Mouse (Mus musculus) CH12.LX (cell line): ENCODE results near the gene Trnt1. TPM values are rescaled to one million over a fixed set of nuclear protein-coding genes. Genes with fewer than 3 reads are reported as not detected.

ENCODE experiments used
- DNase-seq: peaks from one replicate; pipeline ENCODE4 v3.0.0-alpha.2; 2013; ENCODE audit errors: extremely low read depth
- H3K27ac ChIP-seq: 2 replicates; pipeline ENCODE4 v1.5.1; 2012; ENCODE audit warnings: low read depth, mild to moderate bottlenecking, control low read depth, moderate library complexity; ENCODE audit not compliant: insufficient read depth
- H3K27me3 ChIP-seq: replicated peaks from 2 replicates; pipeline ENCODE3; 2012; ENCODE audit warnings: inconsistent platforms
- H3K36me3 ChIP-seq, 2 experiments: replicated peaks in 1 of 2; 2 replicates each; pipeline versions ENCODE3 to v1.6.1; 2012; ENCODE audit warnings: inconsistent platforms in 1 of 2, low read length in 1 of 2, mild to moderate bottlenecking in 1 of 2, mixed read lengths in 1 of 2, moderate library complexity in 1 of 2; ENCODE audit not compliant: control insufficient read depth in 1 of 2, insufficient read depth in 1 of 2
- H3K4me1 ChIP-seq, 2 experiments: 2 replicates each; pipeline ENCODE4 v1.6.1; 2012; ENCODE audit warnings: inconsistent platforms in 1 of 2, moderate library complexity in 1 of 2; ENCODE audit not compliant: insufficient read depth in 2 of 2, control insufficient read depth in 1 of 2
- H3K4me2 ChIP-seq: 2 replicates; pipeline ENCODE4 v1.6.1; 2012; ENCODE audit warnings: low read depth, mild to moderate bottlenecking, control low read depth; ENCODE audit not compliant: poor library complexity, insufficient read depth, severe bottlenecking
- H3K4me3 ChIP-seq, 3 experiments: fragments of 150-350 bp in 1 of 3; sonication (generic) in 1 of 3; replicated peaks in 1 of 3; 2 replicates each; pipeline versions ENCODE3 to v1.5.1; 2011 to 2012; ENCODE audit warnings: low read depth in 2 of 3, low read length in 2 of 3, mild to moderate bottlenecking in 2 of 3, moderate library complexity in 2 of 3, control low read depth in 1 of 3, improper control_type of control experiment in 1 of 3, inconsistent platforms in 1 of 3, mixed read lengths in 1 of 3; ENCODE audit not compliant: poor library complexity in 1 of 3
- H3K79me2 ChIP-seq: replicated peaks from 2 replicates; pipeline ENCODE4 v1.6.1; 2012; ENCODE audit warnings: mild to moderate bottlenecking, moderate library complexity; ENCODE audit not compliant: control insufficient read depth, poor library complexity, insufficient read depth, severe bottlenecking; ENCODE audit errors: extremely low read depth
- H3K9ac ChIP-seq: 2 replicates; pipeline ENCODE4 v1.6.1; 2012; ENCODE audit warnings: low read depth, mild to moderate bottlenecking, control low read depth, moderate library complexity; ENCODE audit not compliant: insufficient read depth
- H3K9me3 ChIP-seq: replicated peaks from 2 replicates; pipeline ENCODE3; 2012; ENCODE audit warnings: low read length, inconsistent platforms, mixed read lengths
- BHLHE40 ChIP-seq: IDR thresholded peaks from 2 replicates; pipeline ENCODE4 v1.6.1; 2011; ENCODE audit warnings: mild to moderate bottlenecking, low read depth, low read length, improper control_type of control experiment
- CHD2 ChIP-seq: IDR thresholded peaks from 2 replicates; pipeline ENCODE4 v1.6.1; 2011; ENCODE audit warnings: low read length, improper control_type of control experiment
- E2F4 ChIP-seq: IDR thresholded peaks from 2 replicates; pipeline ENCODE4 v1.6.1; 2011; ENCODE audit warnings: low read depth, low read length, improper control_type of control experiment; ENCODE audit not compliant: insufficient replicate concordance
- EP300 ChIP-seq: IDR thresholded peaks from 2 replicates; pipeline ENCODE4 v1.6.1; 2011; ENCODE audit warnings: low read length, improper control_type of control experiment
- ETS1 ChIP-seq: conservative IDR thresholded peaks from 2 replicates; pipeline ENCODE4 v1.6.1; 2012; ENCODE audit warnings: low read depth, mild to moderate bottlenecking, inconsistent platforms, low read length, improper control_type of control experiment, moderate library complexity
- GABPA ChIP-seq: IDR thresholded peaks from 2 replicates; pipeline ENCODE4 v1.6.1; 2012; ENCODE audit warnings: low read depth, low read length, improper control_type of control experiment, inconsistent platforms; ENCODE audit not compliant: insufficient replicate concordance
- HCFC1 ChIP-seq: IDR thresholded peaks from 2 replicates; pipeline ENCODE4 v1.6.1; 2012; ENCODE audit warnings: low read depth, mild to moderate bottlenecking, inconsistent platforms, low read length, improper control_type of control experiment
- IRF4 ChIP-seq: IDR thresholded peaks from 2 replicates; pipeline ENCODE4 v1.6.1; 2014; ENCODE audit warnings: low read depth, mild to moderate bottlenecking, inconsistent platforms, low read length, improper control_type of control experiment
- JUN ChIP-seq: IDR thresholded peaks from 2 replicates; pipeline ENCODE4 v1.6.1; 2011; ENCODE audit warnings: low read depth, mild to moderate bottlenecking, low read length, improper control_type of control experiment, moderate library complexity; ENCODE audit not compliant: insufficient read depth
- JUND ChIP-seq: conservative IDR thresholded peaks from 2 replicates; pipeline ENCODE4 v1.6.1; 2011; ENCODE audit warnings: low read depth, low read length, improper control_type of control experiment
- KAT2A ChIP-seq: IDR thresholded peaks from 2 replicates; pipeline ENCODE4 v1.6.1; 2012; ENCODE audit warnings: low read length, improper control_type of control experiment, inconsistent platforms; ENCODE audit not compliant: insufficient replicate concordance
- MAFK ChIP-seq: IDR thresholded peaks from 2 replicates; pipeline ENCODE4 v1.6.1; 2011; ENCODE audit warnings: low read length, improper control_type of control experiment; ENCODE audit not compliant: insufficient replicate concordance
- MAZ ChIP-seq: IDR thresholded peaks from 2 replicates; pipeline ENCODE4 v1.6.1; 2012; ENCODE audit warnings: low read depth, mild to moderate bottlenecking, inconsistent platforms, low read length, improper control_type of control experiment, moderate library complexity
- MEF2A ChIP-seq: IDR thresholded peaks from 2 replicates; pipeline ENCODE4 v1.6.1; 2014; ENCODE audit warnings: low read depth, mild to moderate bottlenecking, inconsistent platforms, low read length, improper control_type of control experiment, borderline replicate concordance
- MXI1 ChIP-seq: IDR thresholded peaks from 2 replicates; pipeline ENCODE4 v1.6.1; 2011; ENCODE audit warnings: mild to moderate bottlenecking, low read depth, low read length, improper control_type of control experiment
- MYC ChIP-seq: IDR thresholded peaks from 2 replicates; pipeline ENCODE4 v1.6.1; 2011; ENCODE audit warnings: low read depth, mild to moderate bottlenecking, improper control_type of control experiment, low read length
- NELFE ChIP-seq: IDR thresholded peaks from 2 replicates; pipeline ENCODE4 v1.6.1; 2011; ENCODE audit warnings: low read depth, low read length, improper control_type of control experiment
- PAX5 ChIP-seq: IDR thresholded peaks from 2 replicates; pipeline ENCODE4 v1.6.1; 2012; ENCODE audit warnings: low read length, inconsistent platforms, mixed read lengths
- POLR2A ChIP-seq: IDR thresholded peaks from 2 replicates; pipeline ENCODE4 v1.6.1; 2011; ENCODE audit warnings: low read depth, mild to moderate bottlenecking, improper control_type of control experiment, low read length
- RAD21 ChIP-seq: IDR thresholded peaks from 2 replicates; pipeline ENCODE4 v1.6.1; 2011; ENCODE audit warnings: low read depth, mild to moderate bottlenecking, low read length, improper control_type of control experiment, moderate library complexity
- SMC3 ChIP-seq: IDR thresholded peaks from 2 replicates; pipeline ENCODE4 v1.6.1; 2011; ENCODE audit warnings: low read depth, low read length, improper control_type of control experiment
- TBP ChIP-seq: conservative IDR thresholded peaks from 2 replicates; pipeline ENCODE4 v1.6.1; 2011; ENCODE audit warnings: low read depth, low read length, improper control_type of control experiment
- TCF12 ChIP-seq: IDR thresholded peaks from 2 replicates; pipeline ENCODE4 v1.6.1; 2014; ENCODE audit warnings: low read depth, mild to moderate bottlenecking, inconsistent platforms, low read length, improper control_type of control experiment
- UBTF ChIP-seq: IDR thresholded peaks from 2 replicates; pipeline ENCODE4 v1.6.1; 2012; ENCODE audit warnings: low read depth, mild to moderate bottlenecking, inconsistent platforms, low read length, improper control_type of control experiment, moderate library complexity
- USF1 ChIP-seq: IDR thresholded peaks from 2 replicates; pipeline ENCODE4 v1.6.1; 2014; ENCODE audit warnings: low read depth, mild to moderate bottlenecking, inconsistent platforms, low read length, improper control_type of control experiment
- USF2 ChIP-seq: conservative IDR thresholded peaks from 2 replicates; pipeline ENCODE4 v1.6.1; 2011; ENCODE audit warnings: low read depth, low read length, improper control_type of control experiment
- ZC3H11A ChIP-seq: IDR thresholded peaks from 2 replicates; pipeline ENCODE4 v1.6.1; 2012; ENCODE audit warnings: low read depth, mild to moderate bottlenecking, inconsistent platforms, low read length, improper control_type of control experiment
- ZKSCAN1 ChIP-seq: IDR thresholded peaks from 2 replicates; pipeline ENCODE4 v1.6.1; 2012; ENCODE audit warnings: low read depth, inconsistent platforms, low read length, improper control_type of control experiment, borderline replicate concordance
- ZMIZ1 ChIP-seq: IDR thresholded peaks from 2 replicates; pipeline ENCODE4 v1.6.1; 2012; ENCODE audit warnings: low read depth, mild to moderate bottlenecking, inconsistent platforms, low read length, improper control_type of control experiment
- ZNF384 ChIP-seq: IDR thresholded peaks from 2 replicates; pipeline ENCODE4 v1.6.1; 2012; ENCODE audit warnings: low read depth, low read length, improper control_type of control experiment, inconsistent platforms
- dilution Hi-C: fragments of 300-500 bp; cut with MboI; formaldehyde crosslinking; loops from 2 replicates; pipeline ENCODE4 v1.14.3; 2020; ENCODE audit warnings: low sequenced_read_pairs; ENCODE audit not compliant: extremely low pct_unique_long_range_greater_than_20kb, extremely low pct_ligation_motif_present
- in situ Hi-C: fragments of 300-500 bp; cut with MboI; formaldehyde crosslinking; loops from 3 replicates; pipeline ENCODE4 v1.14.3; 2019; ENCODE audit warnings: low sequenced_read_pairs, low pct_ligation_motif_present, low pct_unique_long_range_greater_than_20kb, mixed read lengths
- polyA plus RNA-seq: library from polyadenylated mRNA; unstranded; fragments of >175 nt; gene quantifications from 2 replicates; pipeline ENCODE4 v1.2.1, GENCODE M21; 2012; ENCODE audit warnings: low read depth; ENCODE audit not compliant: insufficient read length
- total RNA-seq, 2 experiments: library from RNA; depleted of rRNA; stranded (reverse); fragments of 300-350 nt in 1 of 2; fragments of >200 nt in 1 of 2; gene quantifications; 2 replicates each; pipeline ENCODE4 v1.2.3; 2012 to 2014

The Trnt1 gene
- total and polyA plus RNA-seq, 3 experiments: 106 to 239 (median 159) TPM

DNA sequence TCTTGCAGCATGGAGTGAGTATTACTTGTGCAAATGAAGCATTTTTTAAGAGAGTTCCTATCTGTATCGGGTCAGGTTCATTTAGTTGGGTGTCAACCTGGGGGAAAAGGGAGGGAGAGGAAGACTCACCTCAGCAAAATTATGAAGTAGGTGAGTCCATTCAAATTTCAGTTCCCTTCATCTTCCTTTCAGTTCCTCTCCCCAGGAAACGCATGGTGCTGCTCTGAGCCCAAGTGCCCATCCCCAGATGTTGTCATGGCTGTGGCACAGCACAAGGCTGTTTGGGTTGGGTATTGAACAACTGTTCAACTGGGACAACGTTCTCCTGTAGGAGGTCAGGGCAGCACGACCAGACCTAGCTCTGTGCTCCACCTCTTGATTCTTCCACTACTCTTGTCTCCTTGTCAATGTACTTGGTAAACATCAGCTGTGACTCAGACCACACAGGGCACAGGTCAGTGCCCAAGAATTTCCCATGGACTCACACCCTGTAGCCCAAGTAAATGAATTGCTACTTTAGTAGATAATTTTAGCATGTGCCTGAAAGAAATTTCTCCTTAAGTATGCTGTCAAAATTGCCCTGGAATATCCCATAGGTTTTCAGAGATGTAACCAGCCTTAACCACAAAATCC, 39.1 kb upstream of the Trnt1 start (continued):
- TF ChIP-seq IRF4 (peak; percentile 95), ZMIZ1 (no peak), ETS1 (peak; percentile 61; the same call in 1 of the 2 replicates), SMC3 (no peak)

DNA sequence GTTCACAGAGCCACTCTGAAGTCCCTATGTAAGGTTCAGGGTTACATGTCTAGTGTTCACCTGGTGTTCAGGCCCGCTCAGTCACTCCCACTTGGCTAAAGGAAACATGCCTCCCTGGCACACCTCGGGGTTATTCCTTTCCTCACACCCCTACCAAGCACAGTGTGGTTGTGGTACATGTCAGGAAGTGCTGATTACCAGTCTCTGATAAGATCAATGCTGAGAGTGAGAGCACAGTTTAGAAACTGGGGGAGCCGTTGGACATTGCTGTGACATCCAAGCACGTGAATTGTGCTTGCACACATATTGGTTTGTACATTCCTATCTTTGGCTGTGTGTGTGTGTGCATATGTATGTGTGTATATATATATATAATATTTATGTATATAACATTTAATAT, 36.4 kb upstream of the Trnt1 start:
- H3K27me3 ChIP-seq: no peaks in the 10 kb centered on the region
- H3K9ac ChIP-seq: no peak overlapping the region
- DNase-seq: no peak
- peaks cover 4 to 69% of the 10 kb centered on the region in 2 experiments for H3K4me1 ChIP-seq
- no peak for TF ChIP-seq GABPA
- TF ChIP-seq TCF12: no peak
- TF ChIP-seq JUND: no peak
- TF ChIP-seq BHLHE40: no peak
- no peak for TF ChIP-seq USF2
- no peak for TF ChIP-seq ZC3H11A
- no peak for TF ChIP-seq MEF2A
- H3K27ac ChIP-seq: no peak overlapping the region
- no peak overlapping the region for H3K4me2 ChIP-seq
- H3K9me3 ChIP-seq: no peaks in the 10 kb centered on the region
- dilution Hi-C loops: no loop called here
- no peak overlapping the region for H3K4me3 ChIP-seq
- H3K79me2 ChIP-seq: peaks cover 2% of the 10 kb centered on the region
- H3K36me3 ChIP-seq: peaks cover 49 to 84% of the 10 kb centered on the region in 2 experiments
- in situ Hi-C loops: no loop called here

DNA sequence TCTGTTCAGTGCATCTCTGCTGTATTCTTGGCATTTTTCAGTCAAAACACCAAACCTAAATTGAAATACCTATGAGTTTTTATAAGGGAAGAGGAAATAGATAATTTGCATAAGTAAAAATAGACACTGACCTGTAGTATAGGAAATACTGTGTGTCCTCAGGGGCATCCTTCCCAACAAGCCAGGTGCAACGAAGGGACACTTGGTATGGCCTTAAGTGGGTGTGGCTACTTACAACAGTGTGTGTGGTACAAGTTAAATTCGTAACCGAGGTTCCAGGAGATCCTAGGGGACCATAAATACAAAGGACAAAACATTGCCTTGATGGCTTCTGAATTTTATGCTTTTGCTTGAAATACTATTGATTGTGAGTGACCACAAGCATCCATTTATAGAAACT, 30.7 kb upstream of the Trnt1 start:
- peak; percentile 66 for DNase-seq
- H3K9me3 ChIP-seq: no peaks in the 10 kb centered on the region
- in situ Hi-C loops (no loop called here), dilution Hi-C loops (no loop called here)
- peak overlapping the region; percentile 58; the same call in 1 of the 2 replicates for H3K27ac ChIP-seq
- H3K79me2 ChIP-seq: peaks cover 17% of the 10 kb centered on the region
- H3K9ac ChIP-seq: no peak overlapping the region
- H3K27me3 ChIP-seq: no peaks in the 10 kb centered on the region
- H3K4me3 ChIP-seq: no peak overlapping the region
- H3K4me2 ChIP-seq: peak overlapping the region; percentile 25; the same call in 1 of the 2 replicates
- H3K4me1 ChIP-seq: peaks cover 21 to 70% of the 10 kb centered on the region in 2 experiments
- peaks cover 57 to 77% of the 10 kb centered on the region in 2 experiments for H3K36me3 ChIP-seq
- no peak for TF ChIP-seq KAT2A
- no peak for TF ChIP-seq MXI1
- no peak for TF ChIP-seq TBP
- no peak for TF ChIP-seq USF1
- TF ChIP-seq HCFC1: no peak
- no peak; the same call in 1 of the 2 replicates for TF ChIP-seq JUN
- TF ChIP-seq EP300: 0 out of 2 replicates have a peak, but pooled peaks have one; percentile 48
- TF ChIP-seq UBTF: no peak
- TF ChIP-seq PAX5: no peak
- TF ChIP-seq NELFE: no peak
- TF ChIP-seq ZMIZ1: no peak
- TF ChIP-seq JUND: no peak
- TF ChIP-seq MAZ: no peak
- TF ChIP-seq MEF2A: peak; percentile 90
- TF ChIP-seq MYC: no peak
- no peak for TF ChIP-seq E2F4
- no peak for TF ChIP-seq GABPA
- TF ChIP-seq ZKSCAN1: no peak
- TF ChIP-seq ZNF384: no peak
- TF ChIP-seq MAFK: no peak
- no peak for TF ChIP-seq RAD21
- no peak for TF ChIP-seq IRF4
- no peak for TF ChIP-seq CHD2
- TF ChIP-seq POLR2A: no peak
